Mouse (Mus musculus) megakaryocyte, embryonic 14.5 days (primary cell): ENCODE results near the gene Tulp3.

ENCODE experiments used
- FLI1 ChIP-seq: IDR thresholded peaks from 2 replicates; pipeline ENCODE4 v1.6.1; 2012; ENCODE audit warnings: low read length, inconsistent platforms, mixed read lengths
- GATA1 ChIP-seq: IDR thresholded peaks from 3 replicates; pipeline ENCODE4 v1.6.1; 2012; ENCODE audit warnings: mixed read lengths, low read length, inconsistent platforms, borderline replicate concordance

- TF ChIP-seq FLI1 (no peak), GATA1 (no peak)
Measured at GRCm38 (mm10) chr6:128397574-128398261, 42.1 kb upstream of the Tulp3 start.
